Mouse (Mus musculus): ENCODE measurements around the gene Garnl3.

Gene Garnl3

GRCm38 (mm10) chr2:33131500-33132092 is at the start of gene Garnl3:
Gene Garnl3 (minus strand): TSS chr2:33131654.
- DNase-seq (ENCODE audit: inconsistent ontology term), result peak; percentile 84

- peak; percentile 76 for DNase-seq (ENCODE audit: inconsistent ontology term)
Observed at GRCm38 (mm10) chr2:33179930-33180630, 48.6 kb upstream of the Garnl3 start.

- peak; percentile 39 for DNase-seq (ENCODE audit: inconsistent ontology term)
Observed at GRCm38 (mm10) chr2:33179171-33179929, 47.9 kb upstream of the Garnl3 start.

- DNase-seq (ENCODE audit: inconsistent ontology term), result peak; percentile 87
Observed at GRCm38 (mm10) chr2:33178243-33178932, 46.9 kb upstream of the Garnl3 start.

GRCm38 (mm10) chr2:33177443-33178242 is 46.2 kb upstream of the Garnl3 start:
- no peak for DNase-seq (ENCODE audit: inconsistent ontology term)

GRCm38 (mm10) chr2:33176921-33177320 is 45.5 kb upstream of the Garnl3 start:
- peak; percentile 73 for DNase-seq (ENCODE audit: inconsistent ontology term)

- DNase-seq (ENCODE audit: inconsistent ontology term), result peak; percentile 81
Observed at GRCm38 (mm10) chr2:33176516-33176915, 45.1 kb upstream of the Garnl3 start.

GRCm38 (mm10) chr2:33173686-33174085 is 42.2 kb upstream of the Garnl3 start:
- DNase-seq (ENCODE audit: inconsistent ontology term), result no peak

GRCm38 (mm10) chr2:33173126-33173525 is 41.7 kb upstream of the Garnl3 start:
- DNase-seq (ENCODE audit: inconsistent ontology term), result no peak

- peak; percentile 64 for DNase-seq (ENCODE audit: inconsistent ontology term)
Observed at GRCm38 (mm10) chr2:33170777-33171565, 39.5 kb upstream of the Garnl3 start.

GRCm38 (mm10) chr2:33169445-33169844 is 38.0 kb upstream of the Garnl3 start:
- no peak for DNase-seq (ENCODE audit: inconsistent ontology term)

GRCm38 (mm10) chr2:33167060-33167459 is 35.6 kb upstream of the Garnl3 start:
- DNase-seq (ENCODE audit: inconsistent ontology term), result no peak

- DNase-seq (ENCODE audit: inconsistent ontology term), result peak; percentile 63
Observed at GRCm38 (mm10) chr2:33165710-33166374, 34.4 kb upstream of the Garnl3 start.

- DNase-seq (ENCODE audit: inconsistent ontology term), result no peak
Observed at GRCm38 (mm10) chr2:33165229-33165628, 33.8 kb upstream of the Garnl3 start.

GRCm38 (mm10) chr2:33164646-33165045 is 33.2 kb upstream of the Garnl3 start:
- no peak for DNase-seq (ENCODE audit: inconsistent ontology term)

- DNase-seq (ENCODE audit: inconsistent ontology term), result no peak
Observed at GRCm38 (mm10) chr2:33162126-33162525, 30.7 kb upstream of the Garnl3 start.

GRCm38 (mm10) chr2:33160326-33160973 is 29.0 kb upstream of the Garnl3 start:
- DNase-seq (ENCODE audit: inconsistent ontology term), result peak; percentile 85

- no peak for DNase-seq (ENCODE audit: inconsistent ontology term)
Observed at GRCm38 (mm10) chr2:33159593-33159992, 28.1 kb upstream of the Garnl3 start.

- no peak for DNase-seq (ENCODE audit: inconsistent ontology term)
Observed at GRCm38 (mm10) chr2:33158895-33159294, 27.4 kb upstream of the Garnl3 start.
